Mouse (Mus musculus) activated CD4-positive, CD25-positive, alpha-beta regulatory T cell, adult 4 months (primary cell): Measurements from ENCODE around the gene Dhx15. TPM values are rescaled to one million over a fixed set of nuclear protein-coding genes. Genes with fewer than 3 reads are reported as not detected.
A peak's percentile ranks its signal among the peaks of the same experiment; 100 is the strongest.
"Not testable (repeated sequence)": the region's sequence is repeated elsewhere in the genome, so short reads cannot be mapped to it uniquely, and the experiment has no call there.

ENCODE experiments used
- ATAC-seq: one replicate; pipeline ENCODE4 v1.8.0; 2017
- polyA plus RNA-seq, 2 experiments: library from polyadenylated mRNA; unstranded; fragments of 100-300 nt; shearing (Covaris generic); gene quantifications; one replicate each; pipeline ENCODE4 v1.2.1; 2017

Gene Dhx15
- 100 to 1,000 TPM in 1 of 2 experiments, 10 to 100 TPM in 1; 87.2 to 103 TPM for polyA plus RNA-seq

- peak; percentile 89 for ATAC-seq
These were observed at the start of gene Dhx15 for GRCm38 (mm10) chr5:52190371-52191179. Gene Dhx15, minus strand, starts transcription at chr5:52190514.

DNA sequence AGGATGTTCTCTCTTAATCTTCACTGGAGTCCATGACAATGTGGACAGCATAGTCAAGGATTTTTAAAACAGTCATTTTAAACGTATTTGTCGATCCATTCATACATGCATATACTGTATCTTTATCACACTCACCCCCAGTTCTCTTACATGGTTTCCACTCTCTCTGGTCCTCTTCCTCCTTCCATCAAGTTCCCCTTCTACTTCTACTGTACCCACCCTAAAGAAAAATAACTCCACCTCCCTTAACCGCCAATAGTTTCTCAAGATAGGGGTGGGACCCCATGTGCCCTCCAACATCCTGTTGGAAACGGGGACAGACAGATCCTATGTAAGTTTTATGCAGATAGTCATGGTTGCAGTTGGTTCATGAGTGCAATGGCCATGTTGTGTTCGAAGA lies 48.6 kb upstream of the Dhx15 start:
- ATAC-seq: no peak

DNA sequence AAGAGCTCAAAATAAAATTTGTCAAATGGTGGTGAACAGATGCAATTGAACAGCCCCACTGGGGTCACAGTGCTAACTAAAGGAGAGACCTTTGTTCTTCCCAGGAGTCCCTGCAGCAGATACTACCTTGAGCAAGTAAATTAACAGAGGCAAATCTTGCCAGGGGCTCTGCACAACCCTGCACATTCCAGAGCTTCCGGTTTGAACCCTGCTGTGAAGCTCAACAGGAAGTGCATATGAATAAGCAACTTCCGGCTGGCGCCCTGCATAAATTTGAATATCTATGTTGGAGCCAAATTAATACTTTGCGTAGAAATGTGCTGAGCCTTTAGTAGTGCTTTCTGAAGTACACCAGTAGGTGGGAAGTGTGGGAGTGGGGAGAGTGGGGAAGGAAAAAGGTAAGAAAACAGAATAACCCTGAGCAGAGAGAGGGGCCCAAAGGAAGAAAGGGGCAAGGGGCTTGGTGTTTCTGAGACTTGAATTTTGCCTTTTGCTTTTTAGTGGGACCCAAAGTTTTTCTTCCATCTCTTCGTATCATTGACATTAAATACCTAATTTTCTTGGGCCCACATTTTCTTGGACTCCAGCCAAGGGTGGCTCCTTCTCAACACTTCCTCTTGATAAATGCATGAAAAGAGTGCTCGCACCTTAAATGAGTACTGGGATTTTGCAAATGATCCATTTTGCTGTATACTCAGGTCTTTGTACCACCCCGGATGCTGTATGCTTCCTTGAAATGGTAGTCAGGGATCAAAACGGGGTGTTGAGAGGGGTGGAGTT lies 47.8 kb upstream of the Dhx15 start:
- no peak for ATAC-seq

- not testable (repeated sequence) for ATAC-seq
These were observed 46.3 kb upstream of the Dhx15 start for GRCm38 (mm10) chr5:52236585-52236984.

DNA sequence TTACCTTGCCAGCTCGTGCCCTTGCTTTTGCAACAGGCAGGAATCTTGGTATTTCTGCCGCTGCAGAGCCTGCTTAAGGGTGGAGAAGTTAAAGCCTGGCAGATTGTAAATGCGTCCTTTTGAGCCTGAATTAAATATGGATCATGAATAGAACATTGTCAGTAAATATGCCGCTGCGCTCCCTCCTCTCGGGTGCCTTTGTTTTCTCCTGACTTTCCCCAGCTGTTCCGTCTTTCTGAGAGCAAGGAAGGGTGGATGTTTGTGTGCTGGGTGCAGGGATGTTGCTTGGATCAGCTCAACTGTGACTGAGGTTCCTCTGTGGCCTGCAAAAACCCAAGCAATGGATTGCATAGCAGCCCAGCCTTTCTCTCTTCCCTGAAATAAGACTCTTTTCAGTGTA lies 44.3 kb upstream of the Dhx15 start:
- ATAC-seq: no peak

- no peak for ATAC-seq
These were observed 43.6 kb upstream of the Dhx15 start for GRCm38 (mm10) chr5:52233891-52234290.

GRCm38 (mm10) chr5:52232611-52233010 lies 42.3 kb upstream of the Dhx15 start:
- ATAC-seq: no peak

GRCm38 (mm10) chr5:52232199-52232598 lies 41.9 kb upstream of the Dhx15 start:
- ATAC-seq: no peak

- no peak for ATAC-seq
These were observed 40.2 kb upstream of the Dhx15 start for GRCm38 (mm10) chr5:52230466-52230865.

GRCm38 (mm10) chr5:52226677-52227076 lies 36.4 kb upstream of the Dhx15 start:
- ATAC-seq: no peak

DNA sequence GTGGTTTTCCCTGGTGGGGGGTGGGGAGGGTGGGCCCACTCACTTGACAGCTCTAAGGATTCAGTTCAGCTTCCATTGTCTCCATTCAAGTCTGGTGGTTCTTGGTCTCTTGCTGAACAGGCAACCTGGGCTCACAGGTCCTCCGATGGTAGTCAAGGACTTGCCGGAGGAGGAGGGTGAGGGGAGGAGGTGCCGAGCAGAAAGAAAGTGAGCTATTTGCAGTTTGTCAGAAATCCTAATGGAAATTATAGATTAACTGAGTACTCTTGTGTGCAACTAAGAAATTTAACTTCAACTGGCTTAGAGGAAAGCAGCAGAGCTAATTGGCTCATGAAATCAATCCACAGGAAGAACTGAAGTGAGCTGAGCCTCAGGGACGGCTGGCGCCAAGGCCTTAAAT lies 31.3 kb upstream of the Dhx15 start:
- ATAC-seq: no peak

DNA sequence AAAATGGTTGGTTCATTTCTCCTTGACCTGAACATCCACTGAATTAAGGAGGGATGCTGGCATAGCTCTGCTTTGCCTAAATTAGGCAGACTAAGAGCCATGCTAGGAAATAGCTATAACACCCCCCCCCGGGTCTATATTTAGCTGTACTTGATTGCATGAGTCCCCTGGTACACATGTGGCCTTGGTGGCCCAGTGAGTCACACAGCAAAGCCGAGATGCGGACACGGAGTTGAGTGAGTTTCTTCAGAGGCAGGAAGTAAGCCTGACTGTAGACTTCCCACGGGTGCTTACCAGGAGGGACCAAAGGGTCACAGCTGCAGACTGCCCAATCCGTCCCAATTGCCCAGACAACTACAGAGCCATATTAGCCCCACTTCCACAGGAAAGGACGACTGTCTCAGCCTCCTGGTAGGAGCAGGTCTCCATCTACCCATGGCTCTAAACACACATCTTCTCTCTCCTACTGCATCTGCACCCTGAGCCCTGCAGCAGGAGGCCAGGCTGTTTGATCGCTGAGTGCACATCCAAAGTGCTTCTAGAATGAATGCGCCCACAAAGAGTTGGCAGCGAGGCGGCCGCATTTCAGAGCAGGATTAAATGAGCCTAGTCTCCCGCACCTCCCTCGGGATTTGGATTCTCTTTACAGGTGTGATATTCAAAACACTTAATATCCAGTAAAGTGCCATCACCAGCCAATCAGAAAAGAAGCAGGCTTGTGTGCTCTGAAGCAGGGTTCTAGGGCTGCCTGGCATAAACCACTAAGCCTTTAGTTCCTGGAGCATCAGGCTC lies 29.9 kb upstream of the Dhx15 start:
- ATAC-seq: no peak

GRCm38 (mm10) chr5:52218238-52218637 lies 27.9 kb upstream of the Dhx15 start:
- no peak for ATAC-seq

GRCm38 (mm10) chr5:52213143-52213900 lies 23.0 kb upstream of the Dhx15 start:
- ATAC-seq: no peak

GRCm38 (mm10) chr5:52191180-52191468 lies 810 bp upstream of the Dhx15 start:
- ATAC-seq: no peak

DNA sequence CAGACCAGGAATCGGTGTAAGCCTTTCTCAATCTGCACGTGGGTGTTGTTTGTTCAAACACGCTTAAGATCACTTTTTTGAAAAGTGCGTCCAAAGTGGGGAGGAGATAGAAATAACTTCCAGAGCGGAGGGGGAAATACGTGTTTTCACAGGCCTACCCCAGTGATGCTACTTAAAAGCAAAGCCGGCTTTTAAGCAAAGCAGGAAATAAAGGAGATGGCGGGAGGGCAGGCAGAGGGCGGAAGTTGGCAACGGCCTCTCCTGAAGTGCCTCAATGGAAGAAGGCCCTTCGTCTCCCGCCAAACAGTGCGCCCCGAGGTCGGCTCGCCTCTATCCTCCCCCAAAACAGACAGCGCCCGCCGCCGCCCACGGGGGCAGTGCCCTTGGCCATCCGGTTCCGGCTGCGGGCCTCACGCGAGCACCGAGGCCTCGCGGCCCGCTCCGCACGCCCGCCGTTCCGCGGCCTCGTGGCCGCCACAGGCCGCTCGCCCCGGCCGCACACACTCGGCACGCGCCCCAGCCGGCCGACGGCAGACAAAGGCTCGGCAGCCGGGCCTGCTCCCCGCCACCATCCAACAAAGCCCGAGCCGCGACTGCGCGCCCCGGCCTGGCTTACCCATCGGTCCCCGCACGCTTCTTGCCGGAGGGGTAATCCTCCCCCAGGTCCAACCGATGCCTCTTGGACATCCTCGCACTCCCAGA lies 499 bp downstream of the Dhx15 start:
- peak; percentile 54 for ATAC-seq

- no peak for ATAC-seq
These were observed 2.1 kb downstream of the Dhx15 start for GRCm38 (mm10) chr5:52188206-52188605.

DNA sequence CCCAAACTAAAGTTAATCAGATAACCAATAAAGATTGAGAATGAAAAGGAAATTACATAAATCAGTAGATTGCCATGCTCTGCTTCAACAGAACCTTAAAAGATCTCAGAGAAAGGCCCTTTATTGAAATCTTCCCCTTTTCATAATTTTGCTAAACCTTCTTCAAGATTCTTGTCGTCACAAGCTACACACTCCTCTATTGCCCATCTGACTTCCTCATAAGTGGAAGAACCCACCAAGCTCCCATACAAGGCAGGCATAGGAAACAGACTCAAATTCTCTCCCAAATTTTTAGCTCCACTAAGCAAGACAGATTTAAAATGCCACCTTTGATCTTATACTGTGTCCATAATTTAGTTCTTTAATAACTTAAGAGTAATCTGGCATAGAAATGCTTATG lies 13.0 kb downstream of the Dhx15 start:
- no peak for ATAC-seq

DNA sequence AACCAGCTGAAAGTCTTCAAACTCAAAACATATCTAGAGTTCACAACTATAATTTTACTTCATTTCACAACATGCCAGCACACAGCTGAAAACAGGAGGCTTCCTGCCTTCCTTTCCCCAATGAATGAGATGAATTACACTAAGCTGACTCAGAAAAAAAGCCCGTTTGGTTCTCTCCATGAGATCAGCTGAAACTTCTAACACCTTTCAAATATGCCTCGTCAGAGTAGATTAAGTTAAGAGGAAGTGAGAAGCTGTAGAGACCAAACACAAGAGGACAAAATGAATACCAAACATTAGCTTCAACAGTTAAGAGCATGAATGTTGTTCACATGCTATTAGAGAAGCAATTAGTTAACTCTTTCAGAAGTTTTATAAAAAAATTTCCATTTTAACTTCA lies 21.8 kb downstream of the Dhx15 start:
- no peak for ATAC-seq

GRCm38 (mm10) chr5:52149138-52149537 lies 41.2 kb downstream of the Dhx15 start:
- ATAC-seq: peak; percentile 96

DNA sequence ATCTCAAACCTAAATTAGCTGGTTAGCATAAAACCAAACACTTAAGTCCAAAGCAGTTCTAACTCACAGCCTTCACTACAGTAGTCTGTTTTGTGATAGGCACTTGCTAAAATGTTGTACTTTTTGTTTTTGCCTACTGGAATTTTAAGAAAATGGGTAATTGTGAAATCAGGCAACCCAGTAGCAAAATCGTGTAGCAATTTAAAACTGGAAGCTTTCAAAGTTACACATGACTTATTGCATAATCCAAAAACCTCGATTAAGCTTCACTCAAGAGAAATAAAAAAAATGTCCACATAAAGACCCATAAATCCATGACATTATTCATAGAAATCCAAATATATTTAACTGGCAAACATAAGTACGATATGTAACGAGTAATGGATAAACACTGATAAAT lies 43.2 kb downstream of the Dhx15 start:
- ATAC-seq: no peak

DNA sequence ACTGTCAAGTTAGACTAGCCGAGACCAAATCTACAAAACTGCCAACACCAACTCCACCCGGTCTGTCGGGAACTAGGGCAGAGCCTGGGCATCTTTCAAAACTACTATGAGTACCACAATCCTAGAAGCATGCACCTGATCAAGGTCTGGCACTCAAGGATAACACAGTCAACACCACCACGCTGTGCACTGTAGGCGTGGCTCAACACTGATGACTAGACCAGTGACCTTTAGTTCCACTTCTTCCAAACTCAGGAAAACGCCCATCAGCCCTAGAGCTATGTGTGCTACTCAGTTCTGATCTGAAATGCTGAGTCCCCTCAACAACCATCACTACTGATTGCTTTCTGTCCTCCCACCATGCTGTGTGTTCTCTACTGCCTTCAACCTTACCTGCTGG lies 44.6 kb downstream of the Dhx15 start:
- ATAC-seq: no peak
